Mouse (Mus musculus): ENCODE measurements around the gene Ddb2. TPM values are rescaled to one million over a fixed set of nuclear protein-coding genes. Genes with fewer than 3 reads are reported as not detected.
A peak's percentile ranks its signal among the peaks of the same experiment; 100 is the strongest.
"Not testable (repeated sequence)": the region's sequence is repeated elsewhere in the genome, so short reads cannot be mapped to it uniquely, and the experiment has no call there.

Ddb2 gene
- polyA plus RNA-seq, 1 experiment, result 10.3 TPM

GRCm38 (mm10) chr2:91256256-91257125, 19.7 kb upstream of the Ddb2 start:
- DNase-seq (ENCODE audit: low read depth, low spot score), result no peak
- WGBS, result under 1% methylated on average over 52 of the region's 52 CpGs

GRCm38 (mm10) chr2:91255661-91256150, 18.9 kb upstream of the Ddb2 start, which contains the start of gene Pacsin3:
Pacsin3 (plus strand) TSS chr2:91255954.
- WGBS, result 7% methylated on average over 27 of the region's 27 CpGs
- no peak for DNase-seq (ENCODE audit: low read depth, low spot score)

GRCm38 (mm10) chr2:91254725-91255380, 18.1 kb upstream of the Ddb2 start:
- WGBS, result 68% methylated on average over 8 of the region's 8 CpGs
- DNase-seq (ENCODE audit: low read depth, low spot score), result no peak

- DNase-seq (ENCODE audit: low read depth, low spot score), result no peak
- 57% methylated on average over 4 of the region's 4 CpGs for WGBS
Measured at GRCm38 (mm10) chr2:91252512-91252911, 15.7 kb upstream of the Ddb2 start.

- WGBS, result 56% methylated on average over 4 of the region's 4 CpGs
Measured at GRCm38 (mm10) chr2:91252001-91252400, 15.2 kb upstream of the Ddb2 start.

GRCm38 (mm10) chr2:91248366-91248765, 11.6 kb upstream of the Ddb2 start:
- DNase-seq (ENCODE audit: low read depth, low spot score), result no peak
- 82% methylated on average over 4 of the region's 4 CpGs for WGBS

More at GRCm38 (mm10) chr2:91252001-91252400, 15.2 kb upstream of the Ddb2 start:
- DNase-seq (ENCODE audit: low read depth, low spot score), result no peak

- DNase-seq (ENCODE audit: low read depth, low spot score), result no peak
- 75% methylated on average over 5 of the region's 5 CpGs for whole genome bisulfite sequencing
Measured at GRCm38 (mm10) chr2:91244557-91245228, 7.9 kb upstream of the Ddb2 start.

- DNase-seq (ENCODE audit: low read depth, low spot score), result no peak
- 79% methylated on average over 3 of the region's 3 CpGs for WGBS
Measured at GRCm38 (mm10) chr2:91243416-91243815, 6.6 kb upstream of the Ddb2 start.

GRCm38 (mm10) chr2:91242547-91242946, 5.8 kb upstream of the Ddb2 start:
- no peak for DNase-seq (ENCODE audit: low read depth, low spot score)
- WGBS, result 28% methylated on average over 5 of the region's 5 CpGs

GRCm38 (mm10) chr2:91237511-91238080, 814 bp upstream of the Ddb2 start:
- WGBS, result 7% methylated on average over 4 of the region's 4 CpGs

GRCm38 (mm10) chr2:91229735-91230134, 7.0 kb downstream of the Ddb2 start:
- 87% methylated on average over 2 of the region's 2 CpGs for WGBS
- no peak for DNase-seq (ENCODE audit: low read depth, low spot score)

More at GRCm38 (mm10) chr2:91237511-91238080, 814 bp upstream of the Ddb2 start:
- not testable (repeated sequence) for DNase-seq (ENCODE audit: low read depth, low spot score)

- DNase-seq (ENCODE audit: low read depth, low spot score), result no peak
- WGBS, result 87% methylated on average over 2 of the region's 2 CpGs
Measured at GRCm38 (mm10) chr2:91223614-91224013, 13.2 kb downstream of the Ddb2 start.

GRCm38 (mm10) chr2:91220501-91220900, 16.3 kb downstream of the Ddb2 start:
- no peak for DNase-seq (ENCODE audit: low read depth, low spot score)

GRCm38 (mm10) chr2:91217032-91217431, 19.8 kb downstream of the Ddb2 start:
- DNase-seq (ENCODE audit: low read depth, low spot score), result no peak
- WGBS, result 42% methylated on average over 4 of the region's 4 CpGs

More at GRCm38 (mm10) chr2:91220501-91220900, 16.3 kb downstream of the Ddb2 start:
- WGBS, result over 99% methylated on average over 3 of the region's 3 CpGs

GRCm38 (mm10) chr2:91213311-91213710, 23.5 kb downstream of the Ddb2 start:
- no peak for DNase-seq (ENCODE audit: low read depth, low spot score)

GRCm38 (mm10) chr2:91206254-91206775, 30.5 kb downstream of the Ddb2 start:
- WGBS, result 84% methylated on average over 9 of the region's 9 CpGs

GRCm38 (mm10) chr2:91202972-91203656, 33.7 kb downstream of the Ddb2 start:
- WGBS, result 10% methylated on average over 20 of the region's 20 CpGs
- DNase-seq (ENCODE audit: low read depth, low spot score), result no peak

More at GRCm38 (mm10) chr2:91206254-91206775, 30.5 kb downstream of the Ddb2 start:
- no peak for DNase-seq (ENCODE audit: low read depth, low spot score)

- 1% methylated on average over 28 of the region's 28 CpGs for WGBS
- DNase-seq (ENCODE audit: low read depth, low spot score), result peak; percentile 75
Measured at GRCm38 (mm10) chr2:91202222-91202971, 34.4 kb downstream of the Ddb2 start, which contains the start of the genes Nr1h3 and Acp2. Nr1h3 (minus strand) TSS chr2:91202834. Acp2 (plus strand) TSS chr2:91202885.
